Mouse (Mus musculus) thymus, postnatal 10 days (tissue): Measurements from ENCODE around the gene Kcnj14.

ENCODE experiments used
- DNase-seq, 2 experiments: peaks; one replicate each; pipeline ENCODE4 v3.0.0; 2021; ENCODE audit warnings: low spot score in 2 of 2

Kcnj14 gene

GRCm38 (mm10) chr7:45766764-45767163 lies 57.8 kb downstream of the Kcnj14 start:
- DNase-seq = no peak
